Mouse (Mus musculus) testis, postnatal 10 days (tissue): ENCODE measurements around the gene Gm10721.
"Not testable (repeated sequence)": the region's sequence is repeated elsewhere in the genome, so short reads cannot be mapped to it uniquely, and the experiment has no call there.

Source experiments
- DNase-seq: peaks from one replicate; pipeline ENCODE4 v3.0.0; 2021; ENCODE audit warnings: low spot score

The Gm10721 gene

DNA sequence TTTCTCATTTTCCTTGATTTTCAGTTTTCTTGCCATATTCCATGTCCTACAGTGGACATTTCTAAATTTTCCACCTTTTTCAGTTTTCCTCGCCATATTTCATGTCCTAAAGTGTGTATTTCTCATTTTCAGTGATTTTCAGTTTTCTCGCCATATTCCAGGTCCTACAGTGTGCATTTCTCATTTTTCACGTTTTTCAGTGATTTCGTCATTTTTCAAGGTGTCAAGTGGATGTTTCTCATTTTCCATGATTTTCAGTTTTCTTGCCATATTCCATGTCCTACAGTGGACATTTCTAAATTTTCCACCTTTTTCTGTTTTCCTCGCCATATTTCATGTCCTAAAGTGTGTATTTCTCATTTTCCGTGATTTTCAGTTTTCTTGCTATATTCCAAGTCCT lies 12.7 kb downstream of the Gm10721 start:
- DNase-seq, result peak; percentile 79

DNA sequence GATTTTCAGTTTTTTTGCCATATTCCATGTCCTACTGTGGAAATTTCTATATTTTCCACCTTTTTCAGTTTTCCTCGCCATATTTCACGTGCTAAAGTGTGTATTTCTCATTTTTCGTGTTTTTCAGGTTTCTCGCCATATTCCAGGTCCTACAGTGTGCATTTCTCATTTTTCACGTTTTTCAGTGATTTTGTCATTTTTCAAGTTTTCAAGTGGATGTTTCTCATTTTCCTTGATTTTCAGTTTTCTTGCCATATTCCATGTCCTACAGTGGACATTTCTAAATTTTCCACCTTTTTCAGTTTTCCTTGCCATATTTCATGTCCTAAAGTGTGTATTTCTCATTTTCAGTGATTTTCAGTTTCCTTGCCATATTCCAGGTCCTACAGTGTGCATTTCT lies 13.2 kb downstream of the Gm10721 start:
- not testable (repeated sequence) for DNase-seq

DNA sequence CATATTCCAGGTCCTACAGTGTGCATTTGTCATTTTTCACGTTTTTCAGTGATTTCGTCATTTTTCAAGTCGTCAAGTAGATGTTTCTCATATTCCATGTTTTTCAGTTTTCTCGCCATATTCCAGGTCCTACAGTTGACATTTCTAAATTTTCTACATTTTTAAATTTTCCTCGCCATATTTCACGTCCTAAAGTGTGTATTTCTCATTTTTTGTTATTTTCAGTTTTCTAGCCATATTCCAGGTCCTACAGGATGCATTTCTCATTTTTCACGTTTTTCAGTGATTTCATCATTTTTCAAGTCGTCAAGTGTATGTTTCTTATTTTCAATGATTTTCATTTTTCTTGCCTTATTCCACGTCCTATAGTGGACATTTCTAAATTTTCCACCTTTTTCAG lies 13.8 kb downstream of the Gm10721 start:
- peak; percentile 41 for DNase-seq

DNA sequence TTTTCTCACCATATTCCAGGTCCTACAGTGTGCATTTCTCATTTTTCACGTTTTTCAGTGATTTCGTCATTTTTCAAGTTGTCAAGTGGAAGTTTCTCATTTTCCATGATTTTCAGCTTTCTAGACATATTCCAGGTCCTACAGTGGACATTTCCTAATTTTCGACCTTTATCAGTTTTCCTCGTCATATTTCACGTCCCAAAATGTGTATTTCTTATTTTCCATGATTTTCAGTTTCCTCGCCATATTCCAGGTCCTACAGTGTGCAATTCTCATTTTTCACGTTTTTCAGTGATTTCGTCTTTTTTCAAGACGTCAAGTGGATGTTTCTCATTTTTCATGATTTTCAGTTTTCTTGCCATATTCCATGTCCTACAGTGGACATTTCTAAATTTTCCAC lies 14.3 kb downstream of the Gm10721 start:
- DNase-seq, result not testable (repeated sequence)

DNA sequence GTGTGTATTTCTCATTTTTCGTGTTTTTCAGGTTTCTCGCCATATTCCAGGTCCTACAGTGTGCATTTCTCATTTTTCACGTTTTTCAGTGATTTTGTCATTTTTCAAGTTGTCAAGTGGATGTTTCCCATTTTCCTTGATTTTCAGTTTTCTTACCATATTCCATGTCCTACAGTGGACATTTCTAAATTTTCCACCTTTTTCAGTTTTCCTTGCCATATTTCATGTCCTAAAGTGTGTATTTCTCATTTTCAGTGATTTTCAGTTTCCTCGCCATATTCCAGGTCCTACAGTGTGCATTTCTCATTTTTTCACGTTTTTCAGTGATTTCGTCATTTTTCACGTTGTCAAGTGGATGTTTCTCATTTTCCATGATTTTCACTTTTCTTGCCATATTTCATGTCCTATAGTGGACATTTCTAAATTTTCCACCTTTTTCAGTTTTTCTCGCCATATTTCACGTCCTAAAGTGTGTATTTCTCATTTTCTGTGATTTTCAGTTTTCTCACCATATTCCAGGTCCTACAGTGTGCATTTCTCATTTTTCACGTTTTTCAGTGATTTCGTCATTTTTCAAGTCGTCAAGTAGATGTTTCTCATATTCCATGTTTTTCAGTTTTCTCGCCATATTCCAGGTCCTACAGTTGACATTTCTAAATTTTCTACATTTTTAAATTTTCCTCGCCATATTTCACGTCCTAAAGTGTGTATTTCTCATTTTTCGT lies 16.5 kb downstream of the Gm10721 start:
- peak; percentile 60 for DNase-seq

DNA sequence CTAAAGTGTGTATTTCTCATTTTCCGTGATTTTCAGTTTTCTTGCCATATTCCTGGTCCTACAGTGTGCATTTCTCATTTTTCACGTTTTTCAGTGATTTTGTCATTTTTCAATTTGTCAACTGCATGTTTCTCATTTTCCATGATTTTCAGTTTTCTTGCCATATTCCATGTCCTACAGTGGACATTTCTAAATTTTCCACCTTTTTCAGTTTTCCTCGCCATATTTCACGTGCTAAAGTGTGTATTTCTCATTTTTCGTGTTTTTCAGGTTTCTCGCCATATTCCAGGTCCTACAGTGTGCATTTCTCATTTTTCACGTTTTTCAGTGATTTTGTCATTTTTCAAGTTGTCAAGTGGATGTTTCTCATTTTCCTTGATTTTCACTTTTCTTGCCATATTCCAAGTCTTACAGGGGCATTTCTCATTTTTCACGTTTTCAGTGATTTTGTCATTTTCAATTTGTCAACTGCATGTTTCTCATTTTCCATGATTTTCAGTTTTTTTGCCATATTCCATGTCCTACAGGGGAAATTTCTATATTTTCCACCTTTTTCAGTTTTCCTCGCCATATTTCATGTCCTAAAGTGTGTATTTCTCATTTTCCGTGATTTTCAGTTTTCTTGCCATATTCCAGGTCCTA lies 17.9 kb downstream of the Gm10721 start:
- DNase-seq, result peak; percentile 42

DNA sequence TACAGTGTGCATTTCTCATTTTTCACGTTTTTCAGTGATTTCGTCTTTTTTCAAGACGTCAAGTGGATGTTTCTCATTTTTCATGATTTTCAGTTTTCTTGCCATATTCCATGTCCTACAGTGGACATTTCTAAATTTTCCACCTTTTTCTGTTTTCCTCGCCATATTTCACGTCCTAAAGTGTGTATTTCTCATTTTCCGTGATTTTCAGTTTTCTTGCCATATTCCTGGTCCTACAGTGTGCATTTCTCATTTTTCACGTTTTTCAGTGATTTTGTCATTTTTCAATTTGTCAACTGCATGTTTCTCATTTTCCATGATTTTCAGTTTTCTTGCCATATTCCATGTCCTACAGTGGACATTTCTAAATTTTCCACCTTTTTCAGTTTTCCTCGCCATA lies 21.4 kb downstream of the Gm10721 start, which contains the start of gene Gm17535:
TSS of gene Gm17535 (plus strand) at position 301 of the 400 bp plus-strand sequence.
- not testable (repeated sequence) for DNase-seq

DNA sequence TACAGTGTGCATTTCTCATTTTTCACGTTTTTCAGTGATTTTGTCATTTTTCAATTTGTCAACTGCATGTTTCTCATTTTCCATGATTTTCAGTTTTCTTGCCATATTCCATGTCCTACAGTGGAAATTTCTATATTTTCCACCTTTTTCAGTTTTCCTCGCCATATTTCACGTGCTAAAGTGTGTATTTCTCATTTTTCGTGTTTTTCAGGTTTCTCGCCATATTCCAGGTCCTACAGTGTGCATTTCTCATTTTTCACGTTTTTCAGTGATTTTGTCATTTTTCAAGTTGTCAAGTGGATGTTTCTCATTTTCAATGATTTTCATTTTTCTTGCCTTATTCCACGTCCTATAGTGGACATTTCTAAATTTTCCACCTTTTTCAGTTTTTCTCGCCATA lies 23.6 kb downstream of the Gm10721 start, which contains the start of gene Gm10715:
TSS of gene Gm10715 (plus strand) at position 301 of the 400 bp plus-strand sequence.
- DNase-seq, result not testable (repeated sequence)

DNA sequence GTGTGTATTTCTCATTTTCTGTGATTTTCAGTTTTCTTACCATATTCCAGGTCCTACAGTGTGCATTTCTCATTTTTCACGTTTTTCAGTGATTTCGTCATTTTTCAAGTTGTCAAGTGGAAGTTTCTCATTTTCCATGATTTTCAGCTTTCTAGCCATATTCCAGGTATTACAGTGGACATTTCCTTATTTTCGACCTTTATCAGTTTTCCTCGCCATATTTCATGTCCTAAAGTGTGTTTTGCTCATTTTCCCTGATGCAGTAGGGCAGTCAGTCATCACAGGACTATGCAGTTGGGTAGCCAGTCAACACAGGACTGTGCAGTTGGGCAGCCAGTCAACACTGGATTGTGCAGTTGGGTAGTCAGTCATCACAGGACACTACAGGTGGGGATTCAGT lies 25.2 kb downstream of the Gm10721 start:
- not testable (repeated sequence) for DNase-seq
